Mouse (Mus musculus) liver, embryonic 14.5 days (tissue): ENCODE results near the gene Serpina3c.

Experiments
- CTCF ChIP-seq: IDR thresholded peaks from 2 replicates; pipeline ENCODE4 v1.5.1; 2016; ENCODE audit warnings: antibody characterized with exemption, low read depth, control low read depth
- EP300 ChIP-seq: IDR thresholded peaks from 2 replicates; pipeline ENCODE4 v1.6.1; 2016; ENCODE audit warnings: antibody characterized with exemption, low read depth

DNA sequence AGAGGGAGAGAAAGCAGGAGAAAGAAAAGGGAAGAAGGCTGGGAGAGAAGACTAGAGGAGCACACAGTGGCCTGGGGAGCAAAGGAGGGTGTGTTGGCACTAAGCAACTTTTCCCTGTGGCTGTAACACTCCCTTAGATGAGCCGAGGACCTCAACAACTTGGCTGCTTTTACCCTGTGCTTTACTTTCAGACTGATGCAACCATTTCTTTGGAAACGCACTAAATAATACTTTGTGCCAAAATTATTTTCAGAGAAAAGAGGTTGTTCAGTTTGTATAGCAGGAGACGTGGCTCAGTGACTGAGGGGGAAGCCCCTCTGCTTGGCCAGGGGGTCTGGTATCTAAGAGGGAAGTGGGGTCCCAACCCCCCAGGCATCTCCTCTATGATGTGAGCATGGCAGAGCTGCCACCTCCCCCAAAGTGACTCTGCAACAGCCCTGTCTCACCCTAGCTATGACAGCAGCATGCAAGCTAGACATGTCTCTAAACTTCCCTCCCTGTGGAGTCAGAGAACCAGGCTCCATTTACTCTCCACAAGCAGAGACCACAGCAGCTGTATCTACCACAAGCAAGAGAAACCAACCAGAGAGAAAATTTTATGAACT lies 527 bp downstream of the Serpina3c start:
- TF ChIP-seq CTCF (no peak), EP300 (no peak)
